Mouse (Mus musculus): Measurements from ENCODE around the gene Smap2.

The Smap2 gene

DNA sequence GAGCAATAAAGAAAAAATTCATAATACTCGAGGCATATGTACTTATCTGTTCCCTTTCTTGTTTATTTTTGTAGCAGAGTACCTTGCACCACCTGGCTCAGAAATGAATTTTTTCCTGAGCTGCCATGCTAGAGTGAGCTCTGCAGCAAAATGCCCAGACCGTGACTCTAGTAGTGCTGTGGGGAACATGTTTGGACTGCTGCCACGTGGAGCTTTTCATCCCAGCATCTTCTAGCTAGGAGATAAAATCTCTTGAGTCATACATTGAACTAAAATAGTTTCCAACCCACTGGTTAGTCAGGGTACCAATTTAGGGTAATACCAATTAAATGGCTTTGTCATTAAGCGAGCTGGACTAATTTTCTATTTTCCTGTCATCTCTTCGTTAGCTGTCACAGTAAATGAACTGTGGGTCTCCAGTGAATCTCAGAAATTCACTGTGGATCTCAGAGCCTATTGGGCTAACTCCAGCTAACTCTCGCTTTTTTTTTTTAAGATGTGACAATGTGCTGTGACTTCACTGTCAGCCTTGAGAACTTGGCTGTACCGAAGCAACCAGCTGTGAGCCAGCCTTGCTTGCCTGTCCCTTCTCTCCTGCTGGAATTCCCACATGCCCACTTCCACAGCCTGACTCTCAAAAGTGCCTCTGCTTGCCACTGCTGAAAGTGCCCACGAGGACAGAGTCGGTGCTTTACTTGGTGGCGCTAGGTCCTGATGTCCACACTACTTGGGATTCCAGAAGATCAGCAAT, 3.2 kb upstream of the Smap2 start:
- DNase-seq (ENCODE audit: low spot score): no peak

GRCm38 (mm10) chr4:121018250-121018649, 1.2 kb upstream of the Smap2 start:
- DNase-seq (ENCODE audit: low spot score): no peak

- DNase-seq (ENCODE audit: low spot score): no peak
These were observed 787 bp downstream of the Smap2 start for GRCm38 (mm10) chr4:121016021-121016898.

- DNase-seq (ENCODE audit: low spot score): no peak
These were observed 1.8 kb downstream of the Smap2 start for GRCm38 (mm10) chr4:121015268-121015659.

- no peak for DNase-seq (ENCODE audit: low spot score)
These were observed 2.3 kb downstream of the Smap2 start for GRCm38 (mm10) chr4:121014594-121015267.

GRCm38 (mm10) chr4:121010770-121011549, 6.1 kb downstream of the Smap2 start:
- DNase-seq (ENCODE audit: low spot score): no peak

GRCm38 (mm10) chr4:121009151-121009550, 7.9 kb downstream of the Smap2 start:
- DNase-seq (ENCODE audit: low spot score): no peak

GRCm38 (mm10) chr4:121008071-121008745, 8.8 kb downstream of the Smap2 start:
- no peak for DNase-seq (ENCODE audit: low spot score)

DNA sequence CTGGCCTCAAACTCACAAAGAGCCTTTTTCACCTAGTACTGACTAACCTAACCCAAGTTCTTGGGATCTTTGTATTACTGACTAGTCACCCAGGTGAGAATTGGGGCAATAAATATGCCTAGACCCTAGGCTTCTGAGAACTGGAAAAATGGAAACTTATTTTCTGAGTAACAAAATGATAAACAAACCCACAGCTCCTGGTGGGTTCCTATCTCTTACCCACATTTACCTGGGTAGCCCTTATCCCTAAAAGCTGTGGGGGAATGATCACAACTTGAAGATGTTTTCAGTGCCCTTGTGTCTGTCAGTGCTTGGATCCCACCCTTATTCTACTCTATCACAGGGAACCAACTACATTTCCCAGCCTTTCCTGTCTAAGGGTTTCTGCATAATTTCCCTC, 10.0 kb downstream of the Smap2 start:
- DNase-seq (ENCODE audit: low spot score): no peak

DNA sequence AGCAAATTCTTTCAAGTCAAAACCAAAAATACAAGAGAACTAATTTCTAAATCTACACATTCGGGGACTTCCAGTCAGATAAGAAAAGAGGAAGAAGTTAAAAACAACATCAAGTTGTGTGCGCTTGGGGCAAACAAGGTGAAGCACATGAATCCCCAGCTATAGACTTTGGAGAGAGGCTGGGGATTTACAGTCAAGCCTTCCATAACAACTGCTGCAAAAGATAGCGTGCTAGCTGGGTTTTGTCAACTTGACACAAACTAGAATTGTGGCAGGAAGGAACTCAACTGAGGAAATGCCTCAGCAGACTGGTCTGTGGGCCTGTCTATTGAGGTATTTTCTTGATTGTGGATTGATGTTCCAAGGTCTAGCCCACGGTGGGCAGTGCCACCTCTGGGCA, 12.4 kb downstream of the Smap2 start:
- DNase-seq (ENCODE audit: low spot score): no peak

GRCm38 (mm10) chr4:121003611-121004091, 13.4 kb downstream of the Smap2 start:
- DNase-seq (ENCODE audit: low spot score): no peak

GRCm38 (mm10) chr4:121002400-121003171, 14.5 kb downstream of the Smap2 start:
- no peak for DNase-seq (ENCODE audit: low spot score)

DNA sequence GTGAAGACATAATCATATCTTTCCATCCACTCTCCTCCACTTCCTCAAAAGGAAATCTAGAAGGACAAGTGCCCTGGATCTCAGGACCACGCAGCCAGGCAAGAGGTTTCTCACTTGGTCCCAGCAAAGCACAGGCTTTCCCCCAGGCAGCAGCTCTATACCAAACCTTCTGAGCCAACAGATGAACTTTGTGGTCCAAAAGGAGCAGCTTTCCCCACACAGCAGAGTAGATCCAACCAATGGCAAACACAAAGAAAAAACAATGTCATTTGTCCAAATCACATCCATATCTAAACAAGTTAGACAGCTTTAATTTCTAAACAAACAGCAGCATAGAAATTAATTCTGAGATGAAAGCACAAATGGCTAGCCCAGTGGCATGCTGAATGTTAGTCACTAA, 15.4 kb downstream of the Smap2 start:
- no peak for DNase-seq (ENCODE audit: low spot score)

DNA sequence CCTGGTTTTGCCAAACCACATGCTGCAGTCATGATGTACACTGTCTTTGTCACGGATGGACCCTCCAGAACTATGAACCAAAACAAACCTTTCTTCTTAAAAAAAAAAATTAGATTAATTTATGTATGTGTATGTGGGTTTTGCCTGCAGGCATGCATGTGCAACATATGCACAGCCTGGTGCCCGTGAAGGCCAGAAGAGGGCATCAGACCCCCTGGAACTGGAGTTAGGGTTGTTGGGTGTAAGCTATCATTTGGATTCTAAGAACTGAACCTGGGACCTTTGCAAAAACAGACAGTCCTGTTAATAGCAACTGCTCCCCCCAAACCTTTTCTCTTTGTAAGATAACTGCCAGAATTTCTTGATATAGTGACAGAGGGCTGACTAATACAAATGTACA, 16.0 kb downstream of the Smap2 start:
- no peak for DNase-seq (ENCODE audit: low spot score)

GRCm38 (mm10) chr4:120995911-120996310, 21.1 kb downstream of the Smap2 start:
- no peak for DNase-seq (ENCODE audit: low spot score)

DNA sequence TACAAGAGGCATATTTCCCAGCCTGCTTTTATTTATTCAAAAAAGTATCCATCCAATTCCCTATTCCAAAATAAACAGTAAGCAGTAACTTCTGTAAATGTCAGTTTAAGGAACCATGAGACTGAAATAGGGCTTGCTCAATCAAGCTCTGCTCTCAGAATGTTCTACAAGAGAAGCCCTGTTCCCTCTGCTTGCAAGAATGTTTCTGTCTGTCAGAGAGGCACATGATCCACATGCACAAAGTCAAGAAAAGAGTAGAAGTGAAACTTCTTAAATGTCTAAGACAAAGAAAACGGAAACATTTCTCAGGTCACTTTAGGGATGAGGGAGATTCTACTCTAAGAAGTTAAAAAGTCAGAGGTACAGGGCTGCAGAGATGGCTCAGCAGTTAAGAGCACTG, 24.0 kb downstream of the Smap2 start:
- DNase-seq (ENCODE audit: low spot score): no peak

GRCm38 (mm10) chr4:120992284-120992683, 24.8 kb downstream of the Smap2 start:
- no peak for DNase-seq (ENCODE audit: low spot score)

GRCm38 (mm10) chr4:120987319-120987718, 29.7 kb downstream of the Smap2 start:
- DNase-seq (ENCODE audit: low spot score): no peak

DNA sequence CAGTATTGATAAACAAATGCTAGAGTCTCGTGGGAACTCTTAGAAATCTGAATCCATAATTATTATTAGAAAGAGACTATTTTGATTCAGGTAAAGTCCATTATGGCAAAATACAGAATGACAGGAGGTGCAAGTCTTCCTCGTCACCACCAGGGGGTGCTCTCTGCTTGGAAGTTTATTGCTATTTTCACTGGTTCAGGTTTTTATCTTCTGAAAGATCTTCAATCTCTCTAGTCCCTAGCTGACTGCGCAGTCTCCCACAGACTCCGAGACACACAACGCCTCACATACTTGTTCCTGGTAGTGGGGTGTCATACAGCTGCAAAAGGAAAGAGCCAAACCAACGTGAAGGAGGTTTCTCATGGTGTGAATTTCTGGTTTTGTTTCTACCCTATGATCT, 30.6 kb downstream of the Smap2 start:
- no peak for DNase-seq (ENCODE audit: low spot score)

DNA sequence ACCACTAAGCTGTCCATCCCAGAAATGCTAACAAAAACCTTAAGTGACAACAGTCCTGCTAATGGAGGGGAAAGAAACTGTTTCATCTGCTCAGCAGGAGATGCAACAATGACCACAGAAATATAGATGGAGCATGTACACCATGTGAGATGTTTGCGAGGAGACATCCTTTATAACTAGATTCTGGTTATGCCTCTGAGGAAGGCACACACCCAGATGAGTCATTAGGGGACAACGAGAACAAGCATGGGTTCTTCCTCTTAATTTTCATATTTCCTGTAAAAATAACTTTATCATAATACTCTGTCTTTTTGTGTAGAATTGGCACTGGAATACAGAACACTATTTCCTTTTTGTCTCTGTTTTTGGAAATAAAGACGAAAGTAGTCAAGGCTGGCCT, 38.8 kb downstream of the Smap2 start:
- no peak for DNase-seq (ENCODE audit: low spot score)

GRCm38 (mm10) chr4:120975428-120975734, 41.7 kb downstream of the Smap2 start:
- DNase-seq (ENCODE audit: low spot score): no peak
